Mouse (Mus musculus) bone marrow macrophage, adult 2 months (primary cell): ENCODE data around the gene Pepd.

Experiments used
- CTCF ChIP-seq: IDR thresholded peaks from 2 replicates; pipeline ENCODE4 v1.5.1; 2012; ENCODE audit warnings: low read depth, mild to moderate bottlenecking, low read length, moderate library complexity
- POLR2A ChIP-seq: IDR thresholded peaks from 2 replicates; pipeline ENCODE4 v1.6.1; 2012; ENCODE audit warnings: mild to moderate bottlenecking, low read depth, low read length, borderline replicate concordance

- TF ChIP-seq CTCF, result no peak
- TF ChIP-seq POLR2A, result no peak
Observed at GRCm38 (mm10) chr7:35050540-35050939, 138.4 kb downstream of the Pepd start.
